Mouse (Mus musculus): Measurements from ENCODE around the gene Tubb4b. TPM values are rescaled to one million over a fixed set of nuclear protein-coding genes. Genes with fewer than 3 reads are reported as not detected.

Tubb4b gene
- total RNA-seq, 2 experiments from 2014 or later, result 484 to 492 TPM

DNA sequence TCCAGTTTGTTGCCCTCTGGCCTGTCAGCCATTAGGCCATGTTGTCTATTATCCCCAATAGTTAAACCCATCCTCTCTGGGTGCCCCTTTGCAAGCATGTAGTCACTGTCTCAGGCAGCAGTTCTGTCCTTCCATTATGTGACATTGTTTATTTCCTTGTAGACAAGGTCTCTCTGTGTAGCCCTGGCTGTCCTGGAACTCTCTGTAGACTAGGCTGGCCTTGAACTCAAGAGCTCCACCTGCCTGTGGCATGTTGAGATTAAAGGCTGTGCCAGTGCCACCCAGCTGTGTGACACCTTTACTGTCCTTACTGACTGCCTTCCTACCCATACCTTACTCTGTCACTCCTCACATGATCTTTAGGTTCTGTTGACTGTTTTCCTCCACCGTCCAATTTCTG, 27.8 kb upstream of the Tubb4b start:
- no peak for DNase-seq (ENCODE audit: extremely low spot score in 1 of 2, low spot score in 2 of 2)
- intact Hi-C loops (cut with DNase I), result no loop called here

DNA sequence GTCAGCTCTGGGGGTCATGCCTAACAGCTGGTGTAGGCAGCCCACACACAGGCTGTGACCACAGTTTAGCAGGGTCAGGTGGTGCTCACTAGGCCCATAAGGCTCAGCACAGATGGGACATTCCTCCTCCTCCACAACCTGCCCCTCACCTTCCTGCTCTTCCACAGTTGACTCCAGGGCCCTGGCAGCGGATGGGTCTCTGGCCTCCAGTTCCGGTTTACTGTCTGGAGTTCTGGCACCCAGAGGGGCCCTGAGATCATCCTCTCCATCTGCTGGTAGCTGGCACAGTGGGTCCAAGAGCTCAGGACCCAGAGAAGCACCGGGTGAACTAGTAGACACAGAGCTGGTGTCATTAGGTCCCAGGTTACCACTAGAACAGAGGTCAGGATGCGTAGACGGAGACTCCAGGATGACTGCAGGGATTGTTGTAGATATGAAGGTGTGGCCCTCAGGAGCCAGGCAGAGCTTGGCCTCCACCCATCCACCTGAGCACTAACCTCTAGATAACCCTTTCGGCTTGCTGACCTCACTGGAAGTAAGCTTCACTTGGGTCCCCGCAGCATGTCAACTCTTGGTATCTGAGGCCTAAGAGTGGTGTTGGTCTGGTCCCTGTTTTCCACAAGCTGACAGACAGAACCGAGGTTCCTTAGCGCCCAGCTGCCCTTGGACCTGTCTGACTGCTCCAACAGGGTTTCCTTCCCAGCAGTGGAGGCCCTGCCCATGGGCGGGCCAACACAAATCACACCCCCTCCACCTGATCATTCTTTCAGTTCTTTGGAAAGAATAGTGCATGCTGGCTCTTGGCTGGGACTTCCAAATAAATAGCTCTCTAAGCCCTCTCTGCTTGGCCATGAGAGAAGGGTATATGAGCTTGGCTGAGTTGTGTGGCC, 21.9 kb upstream of the Tubb4b start, which contains the start of gene AL732309.1:
Gene AL732309.1 (minus strand): TSS at position 681 of the 890 bp plus-strand sequence.
- intact Hi-C loops (cut with DNase I), result no loop called here

DNA sequence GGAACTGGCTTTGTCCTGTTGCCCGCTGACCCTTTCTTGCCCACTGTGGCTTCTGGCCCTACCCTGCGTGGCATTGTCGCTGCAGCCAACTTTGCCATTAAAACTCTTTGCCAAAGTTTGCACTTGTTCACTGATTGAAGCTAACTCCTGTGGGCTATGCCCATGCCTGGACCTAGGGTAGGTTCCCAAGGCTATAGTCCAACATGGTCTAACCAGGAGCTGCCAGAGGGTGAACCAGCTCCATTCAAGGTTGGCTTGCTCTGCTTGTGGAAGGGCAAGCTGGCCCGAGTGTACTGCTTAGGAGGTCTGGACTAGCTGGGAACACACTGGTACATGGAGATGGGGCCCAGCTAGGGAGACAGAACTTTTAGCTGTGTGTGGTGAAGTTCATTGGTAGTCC, 19.6 kb upstream of the Tubb4b start:
- intact Hi-C loops (cut with DNase I), result no loop called here
- DNase-seq (ENCODE audit: extremely low spot score in 1 of 2, low spot score in 2 of 2), result no peak

More for the DNA sequence above, 21.9 kb upstream of the Tubb4b start, which contains the start of gene AL732309.1:
- no peak for DNase-seq (ENCODE audit: extremely low spot score in 1 of 2, low spot score in 2 of 2)

DNA sequence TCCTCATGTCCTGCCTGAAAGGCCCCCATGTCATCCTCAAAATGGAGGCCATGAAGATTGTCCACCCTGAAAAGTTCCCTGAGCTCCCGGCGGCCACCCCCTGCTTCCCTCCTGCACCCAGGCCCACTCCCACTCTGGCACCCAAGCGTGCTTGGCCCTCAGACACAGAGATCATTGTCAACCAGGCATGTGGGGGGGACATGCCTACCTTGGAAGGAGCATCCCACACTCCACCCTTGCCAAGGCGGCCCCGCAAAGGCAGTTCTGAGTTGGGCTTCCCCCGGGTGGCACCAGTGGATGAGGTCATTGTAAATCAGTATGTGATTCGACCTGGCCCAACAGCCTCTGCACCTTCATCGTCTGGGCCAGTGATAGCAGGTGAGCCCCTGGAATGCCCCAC, 18.8 kb upstream of the Tubb4b start:
- intact Hi-C loops (cut with DNase I), result no loop called here
- DNase-seq (ENCODE audit: extremely low spot score in 1 of 2, low spot score in 2 of 2), result no peak

DNA sequence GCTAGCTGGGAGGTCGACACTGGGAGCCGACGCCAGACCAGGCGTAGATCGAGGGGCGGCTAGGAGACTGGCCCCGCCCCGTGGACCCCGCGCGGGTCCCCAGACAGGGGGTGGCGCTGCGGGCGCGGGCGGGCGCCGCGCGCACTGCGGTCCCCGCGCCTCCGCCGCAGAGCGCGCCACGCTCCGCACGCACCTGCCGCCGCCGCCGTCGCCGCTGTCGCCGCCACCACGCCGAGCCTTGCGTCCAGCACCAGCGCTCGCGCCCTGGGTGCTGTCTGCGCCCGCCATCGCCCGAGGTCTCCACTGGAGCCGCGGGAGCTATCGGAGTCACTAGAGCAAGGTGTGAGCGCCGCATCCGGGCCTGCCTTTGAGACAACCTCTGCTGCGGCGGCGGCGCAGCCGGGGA, 17.6 kb upstream of the Tubb4b start, which contains the start of the genes Rnf208 and Cysrt1:
Gene Rnf208 (plus strand): TSS at position 155 of the 406 bp plus-strand sequence.
Gene Cysrt1 (minus strand): TSS at position 352 of the 406 bp plus-strand sequence.
- peak in 1 of 2 experiments; percentile 61 for DNase-seq (ENCODE audit: extremely low spot score in 1 of 2, low spot score in 2 of 2)

DNA sequence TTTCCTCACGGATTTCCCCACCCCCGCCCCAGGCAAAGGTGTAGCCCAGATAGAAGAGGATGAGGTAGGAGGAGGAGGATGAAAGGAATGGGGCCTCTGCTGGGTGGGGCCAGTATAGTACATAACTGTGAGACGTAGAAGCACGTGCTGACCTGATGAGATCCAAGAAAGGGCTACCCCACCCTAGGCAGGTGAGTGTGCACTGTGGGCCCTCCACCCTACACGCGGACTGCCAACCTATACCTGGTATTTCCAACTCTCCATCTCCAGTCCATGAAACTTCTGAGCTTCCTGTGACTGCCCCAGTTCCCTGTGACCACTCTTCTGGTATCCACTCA, 16.9 kb upstream of the Tubb4b start:
- intact Hi-C loops (cut with DNase I), result no loop called here
- no peak for DNase-seq (ENCODE audit: extremely low spot score in 1 of 2, low spot score in 2 of 2)

More for the DNA sequence above, 17.6 kb upstream of the Tubb4b start, which contains the start of the genes Rnf208 and Cysrt1:
- intact Hi-C loops (cut with DNase I), result no loop called here

DNA sequence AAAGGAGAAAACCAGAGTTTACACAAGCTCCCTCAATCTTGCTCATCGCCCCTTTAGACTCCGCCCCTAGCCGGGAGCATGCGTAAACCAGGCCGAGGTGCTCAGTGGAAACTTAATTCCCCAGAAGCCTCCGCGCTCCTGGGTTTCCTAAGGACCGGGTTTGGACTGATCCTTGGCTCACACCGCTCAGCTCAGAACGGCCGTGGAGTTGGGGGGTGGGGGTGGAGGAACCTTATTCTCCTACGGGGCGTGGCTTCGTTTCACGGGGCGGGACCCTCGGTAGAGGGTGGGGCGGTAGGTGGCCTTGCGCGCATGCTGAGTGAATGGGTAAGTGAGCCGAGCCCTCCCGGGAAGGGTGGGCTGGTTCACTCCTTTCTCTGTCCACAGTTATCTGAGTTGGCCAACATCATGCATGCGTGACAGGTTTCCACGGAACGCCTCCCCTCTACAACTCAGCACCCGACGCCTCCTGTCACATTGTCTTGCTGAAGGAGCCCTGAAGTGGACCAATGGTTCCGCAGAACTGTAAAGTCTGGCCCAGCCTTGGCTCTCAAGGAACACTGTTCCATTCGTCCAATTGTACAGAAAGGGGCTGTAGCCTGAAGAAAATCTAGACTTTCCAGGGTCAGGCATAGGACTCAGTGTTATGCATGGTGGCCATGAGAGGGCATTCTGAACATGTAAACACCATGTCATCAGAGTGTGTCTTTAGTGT, 16.4 kb upstream of the Tubb4b start:
- intact Hi-C loops (cut with DNase I), result no loop called here
- peak; percentile 63 to 86 for DNase-seq (ENCODE audit: extremely low spot score in 1 of 2, low spot score in 2 of 2)

DNA sequence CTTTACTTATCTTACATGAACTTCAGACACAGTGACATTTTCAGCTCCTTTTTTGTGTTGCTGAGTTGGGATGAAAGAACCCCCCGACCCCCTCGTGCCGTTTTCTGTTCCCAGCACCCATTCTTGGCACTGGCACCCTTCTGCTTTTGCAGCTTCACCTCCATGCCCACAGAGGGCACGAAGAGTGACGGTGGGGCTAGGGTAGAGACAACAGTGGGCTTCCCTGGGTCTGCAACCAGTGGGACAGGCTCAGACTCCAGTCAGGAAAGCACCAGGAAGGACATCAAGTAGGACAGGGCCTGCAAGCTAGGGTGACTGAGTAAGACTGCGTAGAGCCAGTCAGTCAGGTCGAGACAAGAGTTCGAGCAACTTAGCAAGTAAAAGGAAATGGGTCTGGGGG, 15.8 kb upstream of the Tubb4b start:
- intact Hi-C loops (cut with DNase I), result no loop called here
- no peak for DNase-seq (ENCODE audit: extremely low spot score in 1 of 2, low spot score in 2 of 2)

DNA sequence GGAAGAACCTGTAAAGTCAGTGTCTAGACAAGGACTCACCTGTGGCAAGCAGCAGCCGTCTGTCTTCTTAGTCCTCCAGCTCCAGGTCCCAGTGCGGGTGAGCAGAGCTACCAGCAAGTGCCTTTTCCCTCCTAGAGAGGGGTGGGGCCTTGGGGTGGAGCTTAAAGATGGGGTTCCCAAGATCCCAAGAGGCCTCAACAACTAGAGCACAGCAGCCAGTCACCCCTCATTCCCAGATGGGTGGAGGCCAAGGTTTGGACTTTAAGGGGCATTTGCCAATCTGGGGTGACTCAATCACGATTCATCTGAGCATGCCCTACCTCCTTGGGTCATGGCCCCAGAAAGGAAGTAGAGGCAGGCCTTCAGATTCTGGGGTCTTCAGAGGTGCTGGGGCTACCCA, 15.3 kb upstream of the Tubb4b start:
- DNase-seq (ENCODE audit: extremely low spot score in 1 of 2, low spot score in 2 of 2), result no peak
- intact Hi-C loops (cut with DNase I), result no loop called here

DNA sequence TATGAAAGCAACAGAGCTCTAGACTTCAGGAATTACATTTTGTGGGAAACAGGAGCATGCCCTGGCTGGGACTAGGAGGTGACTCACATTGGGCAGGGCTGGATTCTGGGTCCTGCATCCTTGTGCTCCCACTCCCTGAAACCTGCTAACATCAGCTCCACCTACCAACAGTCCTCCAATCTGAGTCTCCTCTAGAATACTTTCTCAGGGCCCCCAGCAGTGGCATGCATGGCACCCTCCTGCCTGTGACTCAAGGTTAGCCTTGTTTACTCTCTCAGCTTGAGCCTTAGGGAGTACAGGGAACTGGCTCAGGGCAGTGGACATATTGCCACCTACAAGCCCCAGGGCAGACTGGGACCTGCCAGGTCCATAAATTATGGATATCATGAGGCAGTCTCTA, 13.6 kb upstream of the Tubb4b start:
- no peak for DNase-seq (ENCODE audit: extremely low spot score in 1 of 2, low spot score in 2 of 2)
- intact Hi-C loops (cut with DNase I), result no loop called here

DNA sequence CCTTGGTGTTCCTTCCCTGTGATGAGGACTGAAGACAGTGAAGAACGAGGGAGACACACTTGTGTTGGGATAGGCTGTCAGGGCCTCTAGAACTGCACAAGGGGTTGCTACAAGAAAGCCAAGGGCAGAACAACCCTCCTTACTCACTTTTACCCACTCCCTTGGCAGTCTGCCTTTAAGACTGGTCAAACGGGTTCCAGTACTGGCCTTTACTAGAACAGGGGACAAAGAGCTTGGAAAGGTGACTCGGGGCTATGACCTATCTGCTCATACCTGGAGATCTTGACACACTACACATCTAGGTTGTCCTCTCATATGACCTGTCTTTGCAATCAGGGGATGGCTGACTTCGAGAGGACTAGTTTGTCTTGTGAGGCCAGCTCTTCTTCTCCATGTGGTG, 13.0 kb upstream of the Tubb4b start:
- intact Hi-C loops (cut with DNase I), result no loop called here
- no peak for DNase-seq (ENCODE audit: extremely low spot score in 1 of 2, low spot score in 2 of 2)

DNA sequence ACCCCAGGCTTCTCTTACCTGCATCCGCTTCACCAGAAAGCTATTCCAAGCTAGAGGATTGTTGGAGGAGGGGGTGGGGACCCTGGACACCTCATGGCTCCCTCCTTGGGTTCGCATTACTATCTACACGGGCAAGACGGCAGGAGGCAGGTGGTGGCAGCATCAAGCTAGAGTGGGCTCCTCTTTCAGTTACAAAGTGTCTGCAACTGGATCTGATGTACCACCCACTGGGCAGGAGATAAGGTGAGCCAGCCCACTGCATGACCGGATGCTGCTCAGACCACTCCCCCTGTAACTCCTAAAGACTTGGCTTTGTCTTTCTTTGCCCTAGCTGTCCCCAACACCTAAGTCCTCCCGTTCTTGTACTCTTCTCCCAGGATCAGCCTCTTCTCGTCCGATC, 12.1 kb upstream of the Tubb4b start, which contains the start of gene Rnf224:
Gene Rnf224 (minus strand): TSS at position 174 of the 400 bp plus-strand sequence.
- intact Hi-C loops (cut with DNase I), result no loop called here
- DNase-seq (ENCODE audit: extremely low spot score in 1 of 2, low spot score in 2 of 2), result no peak

DNA sequence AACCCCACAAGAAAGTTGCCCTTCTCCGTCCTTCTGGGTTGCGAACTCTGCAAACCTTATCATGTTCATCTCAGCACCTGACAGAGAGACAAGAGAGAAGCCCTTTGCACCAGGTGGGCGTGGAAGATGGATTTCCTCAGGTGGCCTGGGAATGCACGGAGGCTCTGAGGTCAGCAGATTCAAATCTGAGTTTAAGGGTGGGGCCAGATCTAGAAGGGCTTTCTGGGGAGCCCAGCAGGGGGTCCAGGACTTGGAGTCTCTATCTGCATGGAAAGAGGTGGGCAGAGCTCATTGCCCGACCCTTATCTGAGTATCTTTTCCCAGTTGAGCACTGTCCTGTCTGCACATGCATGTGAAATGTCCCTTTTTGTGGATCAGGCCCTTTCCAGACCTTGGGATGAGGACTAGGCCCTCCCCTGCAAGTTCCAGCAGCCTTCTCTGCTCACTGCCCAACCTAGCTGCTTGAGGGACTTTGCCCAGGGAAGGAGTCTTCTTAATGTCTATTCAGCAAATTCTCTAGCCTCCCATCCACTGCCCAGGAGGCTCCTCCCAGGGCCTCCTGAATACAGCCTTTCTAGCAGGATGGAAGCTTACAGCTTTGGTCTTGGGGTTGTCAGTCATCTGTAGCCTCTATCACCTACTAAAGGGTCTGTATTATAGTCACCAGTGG, 10.2 kb upstream of the Tubb4b start:
- no peak for DNase-seq (ENCODE audit: extremely low spot score in 1 of 2, low spot score in 2 of 2)
- intact Hi-C loops (cut with DNase I), result no loop called here

DNA sequence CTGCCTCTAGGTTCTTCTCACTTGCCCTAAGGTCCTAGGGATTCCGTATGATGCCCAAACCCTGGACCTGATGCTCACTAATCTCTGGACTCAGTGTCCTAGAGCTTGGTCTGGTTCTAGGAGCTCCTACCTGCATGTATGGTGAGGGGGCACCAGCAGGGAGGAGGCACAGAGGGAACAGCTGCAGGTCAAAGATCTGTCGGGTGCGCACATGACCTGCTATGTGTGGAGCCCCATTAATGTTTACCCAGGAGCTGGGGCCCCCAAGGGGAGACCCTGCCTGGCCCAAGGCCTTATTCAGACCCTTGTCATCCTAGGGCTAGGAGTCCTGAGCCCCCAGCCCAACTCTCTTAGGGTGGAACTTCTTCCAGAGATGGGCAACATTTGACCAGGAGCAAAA, 9.5 kb upstream of the Tubb4b start, which contains the start of gene Slc34a3:
Gene Slc34a3 (minus strand): TSS at position 315 of the 400 bp plus-strand sequence.
- intact Hi-C loops (cut with DNase I), result no loop called here

DNA sequence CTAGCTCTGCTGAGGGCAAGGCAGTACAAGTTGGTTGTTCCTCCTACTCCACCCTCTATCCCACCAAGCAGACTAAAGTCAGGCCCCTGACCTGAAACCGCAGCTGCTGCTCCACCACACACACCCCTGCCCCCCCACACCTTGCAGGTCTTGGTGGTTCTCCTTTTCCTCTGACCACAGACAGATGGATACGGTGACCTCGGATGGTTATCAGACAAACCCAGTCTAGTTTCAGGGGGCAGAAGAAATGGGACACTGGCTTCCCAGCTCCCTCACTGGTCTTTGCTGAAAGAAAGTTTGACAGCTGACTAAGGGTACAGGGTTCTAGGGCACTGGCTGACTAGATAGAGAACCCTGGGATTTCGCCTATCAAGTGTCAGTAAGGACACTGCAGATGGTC, 8.9 kb upstream of the Tubb4b start:
- intact Hi-C loops (cut with DNase I), result no loop called here
- DNase-seq (ENCODE audit: extremely low spot score in 1 of 2, low spot score in 2 of 2), result no peak

More for the DNA sequence above, 9.5 kb upstream of the Tubb4b start, which contains the start of gene Slc34a3:
- no peak for DNase-seq (ENCODE audit: extremely low spot score in 1 of 2, low spot score in 2 of 2)

DNA sequence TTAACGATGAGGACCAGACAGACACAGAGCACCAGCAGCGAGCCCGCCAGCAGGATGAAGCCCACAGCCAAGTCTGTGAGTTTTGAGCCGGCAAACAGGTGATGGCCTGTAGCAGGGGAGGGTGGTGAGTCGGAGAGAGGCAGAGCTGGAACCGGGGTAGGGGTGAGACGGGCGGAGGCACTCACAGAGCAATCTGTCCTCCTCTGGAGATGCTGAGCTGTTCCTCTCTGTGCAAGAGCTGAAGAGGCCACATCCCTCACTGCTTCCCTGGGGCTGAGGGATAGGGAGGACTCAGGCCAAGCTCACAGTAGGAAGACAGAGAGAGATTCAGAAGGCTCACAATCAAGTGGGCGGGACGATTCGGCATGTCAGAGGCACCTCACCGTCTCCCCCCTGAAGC, 6.5 kb upstream of the Tubb4b start:
- intact Hi-C loops (cut with DNase I), result no loop called here
- no peak for DNase-seq (ENCODE audit: extremely low spot score in 1 of 2, low spot score in 2 of 2)

DNA sequence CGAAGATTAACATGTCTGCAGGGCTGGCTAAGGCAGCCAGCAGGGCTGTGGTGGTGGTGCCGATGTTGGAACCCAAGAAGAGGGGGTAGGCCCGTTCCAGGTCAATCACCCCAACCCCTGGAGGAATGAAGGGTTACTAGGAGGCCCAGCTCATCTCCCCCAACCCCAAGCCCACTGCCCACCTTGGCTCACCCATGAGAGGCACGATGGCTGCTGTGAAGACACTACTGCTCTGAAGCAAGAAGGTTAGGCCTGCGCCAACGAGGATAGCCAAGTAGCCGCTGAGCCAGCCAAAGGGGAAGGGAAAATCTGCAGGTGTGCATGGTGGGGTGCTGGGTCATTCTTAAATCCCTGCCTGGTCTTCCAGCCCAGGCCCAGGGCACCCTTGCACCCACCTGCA, 6.1 kb upstream of the Tubb4b start:
- DNase-seq (ENCODE audit: extremely low spot score in 1 of 2, low spot score in 2 of 2), result no peak
- intact Hi-C loops (cut with DNase I), result no loop called here

DNA sequence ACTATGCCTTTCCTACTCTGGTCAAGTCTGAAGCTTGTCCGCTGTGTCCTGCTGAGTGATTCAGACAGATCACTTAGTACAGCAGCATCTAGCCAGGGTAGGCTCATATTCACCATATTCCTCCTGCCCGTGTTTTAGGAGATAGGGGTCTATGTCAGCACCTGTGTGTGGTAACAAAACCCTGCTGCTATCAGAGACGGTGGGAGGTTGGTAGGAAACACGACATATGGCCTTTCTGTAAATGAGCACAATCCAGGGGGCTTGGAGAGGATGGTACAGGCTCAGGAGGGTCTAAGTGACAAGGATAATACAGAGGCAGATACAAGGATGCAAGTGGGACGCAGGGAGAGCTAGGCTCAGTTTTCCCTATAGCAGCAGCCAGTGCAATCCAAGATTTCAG, 5.1 kb upstream of the Tubb4b start:
- intact Hi-C loops (cut with DNase I), result no loop called here
- no peak for DNase-seq (ENCODE audit: extremely low spot score in 1 of 2, low spot score in 2 of 2)

DNA sequence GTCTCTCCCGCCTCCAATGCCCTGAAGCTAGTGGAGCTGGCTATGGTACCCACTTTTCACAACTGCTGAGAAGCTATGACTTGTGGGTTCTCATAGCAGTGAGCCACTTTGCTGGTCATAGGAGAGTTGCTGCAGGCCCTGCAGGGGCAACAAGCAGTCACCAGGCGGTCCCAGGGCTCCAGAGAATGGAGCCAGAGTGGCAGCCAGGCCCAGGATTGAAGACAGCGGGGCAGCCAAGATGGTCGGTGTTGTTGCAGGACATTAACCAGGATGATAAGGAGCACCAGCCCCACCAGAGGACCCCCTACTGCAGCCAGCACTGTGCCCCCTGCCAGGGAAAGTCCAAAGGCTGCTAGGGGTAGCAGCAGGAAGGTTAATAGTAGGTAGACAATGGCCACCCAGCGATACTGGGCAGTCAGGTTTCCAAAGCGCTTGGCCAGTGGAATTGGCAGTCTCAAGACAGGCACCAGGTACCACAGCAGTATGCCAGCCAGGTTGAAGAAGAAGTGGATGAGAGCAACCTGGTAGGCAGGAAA, 4.6 kb upstream of the Tubb4b start:
- no peak for DNase-seq (ENCODE audit: extremely low spot score in 1 of 2, low spot score in 2 of 2)
- intact Hi-C loops (cut with DNase I), result no loop called here

Data from left cerebral cortex, postnatal 10 days (tissue).